Mouse (Mus musculus) hindbrain, postnatal 0 days (tissue): Measurements from ENCODE around the gene Krt222. TPM values are rescaled to one million over a fixed set of nuclear protein-coding genes. Genes with fewer than 3 reads are reported as not detected.

Experiments
- ATAC-seq: fragments of 200-750 bp; cut with Nextera tagmentation; 2 replicates; pipeline ENCODE4 v1.8.0; 2017; ENCODE audit warnings: mild to moderate bottlenecking, moderate TSS enrichment, moderate library complexity
- DNase-seq: peaks from one replicate; pipeline ENCODE4 v3.0.0-alpha.2; 2015; ENCODE audit warnings: low spot score
- H3K27ac ChIP-seq: fragments of 300-500 bp; sonication (generic); 2 replicates; pipeline ENCODE4 v1.5.1; 2014; ENCODE audit warnings: mild to moderate bottlenecking
- H3K27me3 ChIP-seq: fragments of 300-500 bp; sonication (generic); 2 replicates; pipeline ENCODE4 v1.6.1; 2014; ENCODE audit warnings: low read length, mixed read lengths; ENCODE audit not compliant: insufficient read depth
- H3K36me3 ChIP-seq: fragments of 300-500 bp; sonication (generic); 2 replicates; pipeline ENCODE4 v1.6.1; 2014; ENCODE audit warnings: low read length, mixed read lengths; ENCODE audit not compliant: insufficient read depth
- H3K4me1 ChIP-seq: fragments of 300-500 bp; sonication (generic); 2 replicates; pipeline ENCODE4 v1.6.1; 2014; ENCODE audit warnings: antibody characterized with exemption, low read length, mixed read lengths; ENCODE audit not compliant: insufficient read depth
- H3K4me2 ChIP-seq: fragments of 300-500 bp; sonication (generic); 2 replicates; pipeline ENCODE4 v1.6.1; 2014; ENCODE audit warnings: low read depth, mild to moderate bottlenecking, low read length, moderate library complexity, mixed read lengths
- H3K4me3 ChIP-seq: fragments of 300-500 bp; sonication (generic); 2 replicates; pipeline ENCODE4 v1.5.1; 2014; ENCODE audit warnings: low read length
- H3K9ac ChIP-seq: fragments of 300-500 bp; sonication (generic); replicated peaks from 2 replicates; pipeline ENCODE4 v1.6.1; 2014; ENCODE audit warnings: mild to moderate bottlenecking, low read length, moderate library complexity, mixed read lengths
- H3K9me3 ChIP-seq: fragments of 300-500 bp; sonication (generic); 2 replicates; pipeline ENCODE4 v1.6.1; 2016; ENCODE audit warnings: low read length, mixed read lengths
- CTCF ChIP-seq: IDR thresholded peaks from 2 replicates; pipeline ENCODE4 v1.5.1; 2016; ENCODE audit warnings: antibody characterized with exemption, control low read depth, low read depth
- WGBS: fragments of 180-500 bp; shearing (Covaris S2); extraction: QIAGEN DNeasy Blood & Tissue Kit; methylation state at CpG from one replicate; pipeline ENCODE4 v1.1.7; 2014; 5-methylcytosine and 5-hydroxymethylcytosine counted together
- polyA plus RNA-seq: library from polyadenylated mRNA; unstranded; fragments of >200 nt; fragmentation: Nextera tagmentation; extraction: Ambion mirVana; gene quantifications from 2 replicates; pipeline ENCODE4 v1.2.1, GENCODE M21; 2015
- total RNA-seq: library from RNA; depleted of rRNA; stranded (reverse); fragments of >200 nt; gene quantifications from 2 replicates; pipeline ENCODE4 v1.2.3, GENCODE M21; 2014; rRNA removed

Gene Krt222
- total RNA-seq: 9.0 and 10.7 TPM in 2 replicates
- 12.8 and 12.9 TPM in 2 replicates for polyA plus RNA-seq

DNA sequence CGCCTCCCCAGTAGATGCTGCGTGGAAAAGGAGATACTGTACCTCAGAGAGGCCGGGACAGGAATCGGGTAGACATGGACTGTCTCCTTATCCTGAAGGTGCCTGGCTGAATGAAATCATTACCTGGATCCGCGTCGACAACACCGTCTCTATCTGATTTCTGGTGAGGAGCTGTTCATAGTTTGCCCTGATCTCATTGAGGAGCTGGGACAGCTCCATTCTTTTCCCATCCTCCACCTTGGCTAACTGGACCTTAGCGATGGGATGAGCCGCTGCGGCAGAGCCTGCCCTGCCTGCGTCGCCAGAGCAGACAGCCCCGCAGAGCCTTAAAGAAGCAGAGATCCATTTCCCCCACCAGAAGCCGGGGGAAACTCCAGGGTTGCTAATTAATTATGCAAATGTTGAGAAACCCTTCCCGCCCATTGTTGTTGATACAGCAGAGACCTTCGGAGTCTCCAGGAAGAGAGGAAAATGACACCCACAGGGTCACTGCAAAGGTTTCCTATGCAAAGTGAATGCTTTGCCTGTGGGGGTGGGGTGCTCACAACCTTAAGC, at the start of gene Krt222:
Gene Krt222, minus strand, starts transcription at position 266 of the 555 bp plus-strand sequence.
- peak within 1 kb of the TSS; percentile 40 for H3K4me3 ChIP-seq
- ATAC-seq: peak; percentile 76
- no peaks in the 10 kb centered on the region for H3K9me3 ChIP-seq
- no peak for TF ChIP-seq CTCF
- H3K36me3 ChIP-seq: no peaks in the 10 kb centered on the region
- peak within 1 kb of the TSS; percentile 54 for H3K9ac ChIP-seq
- peak; percentile 63 for DNase-seq
- no peaks in the 10 kb centered on the region for H3K4me1 ChIP-seq
- WGBS: 3% methylated on average over 17 of the region's 17 CpGs
- no peaks in the 10 kb centered on the region for H3K27me3 ChIP-seq
- H3K27ac ChIP-seq: peak within 1 kb of the TSS; percentile 78
- H3K4me2 ChIP-seq: peak within 1 kb of the TSS; percentile 58

DNA sequence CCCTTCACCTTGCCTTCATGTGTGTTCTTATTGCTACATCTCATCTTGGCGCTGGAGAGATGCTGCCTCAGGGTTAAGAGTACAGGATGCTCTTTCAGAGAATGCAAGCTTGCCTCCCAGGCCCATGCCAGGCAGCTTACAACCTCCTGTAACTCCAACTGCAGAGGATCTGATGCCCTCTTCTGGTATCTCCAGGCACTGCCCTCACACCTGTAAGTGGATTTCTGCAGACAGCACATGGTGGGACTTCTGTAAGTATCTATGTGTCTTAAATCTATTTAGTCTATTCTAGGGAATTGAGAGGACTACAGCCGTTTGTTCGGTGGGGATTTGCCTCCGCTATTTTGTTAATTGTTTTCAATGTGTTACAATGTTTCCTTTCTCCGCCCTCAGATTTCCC, 49.0 kb upstream of the Krt222 start:
- Histone ChIP-seq H3K36me3 (no peaks in the 10 kb centered on the region), H3K27ac (no peak overlapping the region), H3K9me3 (no peaks in the 10 kb centered on the region), H3K4me3 (no peak overlapping the region), H3K4me1 (no peaks in the 10 kb centered on the region), H3K27me3 (no peaks in the 10 kb centered on the region), H3K9ac (no peak overlapping the region), H3K4me2 (no peak overlapping the region)
- ATAC-seq (no peak), DNase-seq (peak; percentile 70)
- TF ChIP-seq CTCF: peak; percentile 82
- 65% methylated on average over 5 of the region's 5 CpGs for WGBS

DNA sequence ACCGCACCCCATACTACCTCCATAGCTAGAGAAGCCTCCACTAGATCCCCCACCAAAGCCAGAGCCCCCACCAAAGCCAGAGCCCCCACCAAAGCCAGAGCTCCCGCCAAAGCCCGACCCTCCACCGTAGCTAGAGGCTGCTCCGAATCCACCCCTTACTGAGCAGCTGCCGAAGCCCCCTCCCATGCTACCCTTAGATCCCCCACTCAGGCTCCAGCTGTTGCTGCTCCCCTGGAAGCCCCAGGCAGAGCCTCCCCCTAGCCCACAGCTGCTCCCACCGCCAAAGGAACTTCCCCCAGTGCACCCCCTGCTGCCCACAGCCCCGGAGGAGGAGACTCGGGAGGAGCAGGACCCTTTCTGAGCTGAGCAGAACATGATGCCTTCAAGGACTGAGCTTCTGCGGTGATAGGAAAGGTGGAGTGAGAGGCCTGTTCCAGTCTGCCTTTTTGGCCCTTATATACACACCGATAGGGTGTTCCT, 41.0 kb upstream of the Krt222 start, which contains the start of gene Krt24:
Gene Krt24, minus strand, starts transcription at position 430 of the 480 bp plus-strand sequence.
- H3K36me3 ChIP-seq: no peaks in the 10 kb centered on the region
- no peaks in the 10 kb centered on the region for H3K9me3 ChIP-seq
- no peak within 1 kb of the TSS for H3K4me3 ChIP-seq
- DNase-seq: no peak
- H3K4me2 ChIP-seq: no peak within 1 kb of the TSS
- no peaks in the 10 kb centered on the region for H3K4me1 ChIP-seq
- no peak within 1 kb of the TSS for H3K27ac ChIP-seq
- ATAC-seq: no peak
- TF ChIP-seq CTCF: no peak
- 48% methylated on average over 11 of the region's 11 CpGs for WGBS
- H3K9ac ChIP-seq: no peak within 1 kb of the TSS
- H3K27me3 ChIP-seq: no peaks in the 10 kb centered on the region

DNA sequence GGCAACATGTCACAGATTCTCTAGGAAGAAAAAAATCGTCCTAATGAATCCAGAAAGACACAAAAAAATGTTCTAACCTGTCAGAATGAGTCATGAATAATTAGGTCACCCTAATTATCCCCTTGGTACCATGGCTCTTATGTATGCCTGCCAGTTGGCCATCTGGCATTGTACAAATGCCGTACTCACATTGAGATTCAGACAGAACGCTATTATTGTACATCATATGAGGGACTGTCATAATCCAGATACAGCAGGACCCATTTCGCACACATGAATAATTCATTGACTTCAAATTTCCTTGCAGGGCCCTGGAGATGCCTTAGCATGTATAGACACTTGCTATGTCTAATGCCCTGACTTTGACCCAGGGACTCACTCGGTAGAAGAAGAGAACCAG, 40.1 kb upstream of the Krt222 start:
- Histone ChIP-seq H3K27ac (no peak overlapping the region), H3K9ac (no peak overlapping the region)
- peak; percentile 60 for DNase-seq

DNA sequence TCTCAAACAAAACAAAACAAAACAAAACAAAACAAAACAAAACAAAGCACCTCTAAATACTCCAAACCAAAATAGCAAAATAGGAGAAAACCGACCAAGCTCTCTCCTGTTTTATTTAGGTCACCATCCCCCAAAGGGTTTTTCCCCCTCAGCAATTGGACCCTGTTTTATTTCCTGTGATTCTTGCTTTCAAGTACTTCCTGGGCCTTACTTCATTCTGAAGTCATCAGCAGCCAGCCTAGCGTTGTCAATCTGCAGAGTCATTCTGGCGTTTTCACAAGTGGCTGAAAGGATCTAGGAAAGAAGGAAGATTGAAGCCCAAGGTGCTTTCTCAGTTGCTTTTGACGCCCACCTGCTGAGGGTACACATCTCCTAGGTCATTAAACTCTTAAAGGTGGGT, 39.4 kb upstream of the Krt222 start:
- Histone ChIP-seq H3K4me2 (no peak overlapping the region), H3K36me3 (no peaks in the 10 kb centered on the region), H3K27me3 (no peaks in the 10 kb centered on the region), H3K4me1 (no peaks in the 10 kb centered on the region), H3K9ac (no peak overlapping the region), H3K4me3 (no peak overlapping the region), H3K9me3 (no peaks in the 10 kb centered on the region), H3K27ac (no peak overlapping the region)
- ATAC-seq (no peak), DNase-seq (no peak)
- 51% methylated on average over 4 of the region's 4 CpGs for WGBS
- no peak for TF ChIP-seq CTCF

More for the DNA sequence above, 40.1 kb upstream of the Krt222 start:
- Histone ChIP-seq H3K4me3 (no peak overlapping the region), H3K27me3 (no peaks in the 10 kb centered on the region), H3K4me1 (no peaks in the 10 kb centered on the region), H3K36me3 (no peaks in the 10 kb centered on the region), H3K9me3 (no peaks in the 10 kb centered on the region), H3K4me2 (no peak overlapping the region)
- ATAC-seq: no peak
- WGBS: 48% methylated on average over 5 of the region's 5 CpGs
- TF ChIP-seq CTCF: no peak

DNA sequence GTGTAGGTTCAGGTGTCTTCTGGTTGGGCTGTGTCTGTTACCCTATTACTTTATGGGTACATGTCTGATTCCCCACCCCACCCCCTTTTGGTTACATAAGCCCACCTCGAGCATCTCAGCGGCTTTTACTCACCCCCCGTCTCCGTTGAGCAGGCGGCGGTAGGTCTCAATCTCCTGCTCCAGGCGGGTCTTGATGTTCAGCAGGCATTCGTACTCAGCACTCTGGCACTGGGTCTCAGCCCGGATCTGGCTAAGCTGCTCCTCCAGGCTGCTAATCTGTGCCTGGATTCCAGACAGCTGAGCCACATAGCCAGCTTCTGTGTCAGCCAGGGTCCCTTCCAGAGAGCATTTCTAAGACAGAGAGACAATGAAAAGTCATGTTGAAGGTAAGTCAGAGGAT, 37.2 kb upstream of the Krt222 start:
- no peak overlapping the region for H3K9ac ChIP-seq
- TF ChIP-seq CTCF: no peak
- H3K27me3 ChIP-seq: no peaks in the 10 kb centered on the region
- no peak overlapping the region for H3K4me3 ChIP-seq
- H3K9me3 ChIP-seq: no peaks in the 10 kb centered on the region
- DNase-seq (no peak), ATAC-seq (no peak)
- H3K27ac ChIP-seq: no peak overlapping the region
- 79% methylated on average over 9 of the region's 9 CpGs for WGBS
- H3K4me2 ChIP-seq: no peak overlapping the region
- H3K4me1 ChIP-seq: no peaks in the 10 kb centered on the region
- no peaks in the 10 kb centered on the region for H3K36me3 ChIP-seq

DNA sequence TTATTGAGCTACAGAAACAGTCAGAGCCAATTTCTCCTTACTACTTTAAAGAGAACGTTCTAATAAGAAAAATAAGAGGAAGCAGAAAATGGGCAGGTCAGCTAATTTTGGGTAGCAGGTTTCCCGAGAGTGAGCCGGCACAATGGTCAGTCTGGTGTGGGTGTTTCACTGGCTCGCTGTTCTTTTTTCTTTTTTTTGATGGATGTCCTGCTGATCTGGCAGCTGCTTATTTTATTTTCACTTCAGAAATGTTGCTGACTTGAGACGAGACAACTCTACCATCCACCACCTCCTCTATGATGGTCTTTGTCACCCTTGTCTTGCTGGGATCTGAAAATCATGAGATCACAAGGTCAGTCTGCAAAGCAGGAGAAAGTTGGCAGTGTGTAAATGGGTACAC, 36.1 kb upstream of the Krt222 start:
- Histone ChIP-seq H3K4me1 (no peaks in the 10 kb centered on the region), H3K27me3 (no peaks in the 10 kb centered on the region), H3K27ac (no peak overlapping the region), H3K4me3 (no peak overlapping the region), H3K4me2 (no peak overlapping the region), H3K9ac (no peak overlapping the region), H3K36me3 (no peaks in the 10 kb centered on the region), H3K9me3 (no peaks in the 10 kb centered on the region)
- ATAC-seq (no peak), DNase-seq (no peak)
- WGBS: 49% methylated on average over 5 of the region's 5 CpGs
- no peak for TF ChIP-seq CTCF
